Mouse (Mus musculus) ovary, postnatal 10 days (tissue): ENCODE results near the gene Jund.

Experiments
- DNase-seq: peaks from one replicate; pipeline ENCODE4 v3.0.0; 2022; ENCODE audit warnings: low spot score

Jund gene

DNA sequence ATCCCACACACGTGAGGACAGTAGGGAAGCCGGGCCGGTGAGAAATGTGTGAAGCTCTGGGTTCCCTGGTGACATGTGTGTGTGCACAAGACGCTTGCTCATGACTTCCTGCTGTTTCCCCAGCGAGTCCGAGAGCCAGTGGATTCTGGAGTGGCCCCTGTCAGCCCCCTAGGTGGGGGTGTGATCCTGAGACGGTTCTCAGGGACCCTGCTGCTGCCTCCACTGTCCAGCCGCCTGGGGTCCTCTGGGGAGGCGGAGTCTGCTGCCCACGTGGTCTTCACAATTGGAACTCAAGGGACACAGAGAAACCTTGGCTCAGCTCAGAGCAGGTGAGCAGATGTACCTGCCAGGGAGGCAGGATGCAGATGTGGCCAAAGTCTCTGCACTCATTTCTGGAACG is 28.0 kb downstream of the Jund start:
- no peak for DNase-seq

DNA sequence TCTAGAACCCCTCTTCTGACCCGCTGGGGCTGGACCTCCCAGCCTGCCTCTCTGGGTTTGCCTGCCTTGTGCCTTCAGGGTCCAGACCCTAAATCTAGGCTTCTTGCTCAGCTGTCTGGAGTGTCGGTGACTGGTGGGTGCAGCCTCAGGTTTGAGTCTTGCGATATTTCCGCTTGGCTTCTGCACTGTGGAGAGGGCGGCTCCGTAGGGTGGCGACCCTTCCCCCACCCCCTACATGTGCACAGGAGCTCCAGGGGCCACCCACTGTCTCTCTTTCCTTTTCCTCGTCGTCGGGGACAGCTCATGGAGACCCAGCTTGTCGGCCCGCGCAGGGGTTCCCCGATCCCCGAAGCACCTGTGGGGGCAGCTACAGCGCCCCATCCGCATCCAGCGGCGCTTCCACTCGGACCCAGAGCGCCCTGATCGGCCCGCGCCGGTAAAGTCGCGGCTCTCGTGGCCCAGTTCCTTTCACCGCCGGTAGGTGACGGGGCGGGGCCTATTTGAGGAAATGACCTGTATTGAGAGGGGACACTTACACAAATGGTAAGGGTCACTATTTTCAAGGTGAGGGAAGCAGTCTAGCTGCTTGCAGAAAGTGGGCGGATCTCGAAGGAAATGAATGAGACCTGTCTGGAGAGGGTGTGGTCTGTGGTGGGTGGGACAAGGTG is 31.2 kb downstream of the Jund start:
- DNase-seq = no peak

DNA sequence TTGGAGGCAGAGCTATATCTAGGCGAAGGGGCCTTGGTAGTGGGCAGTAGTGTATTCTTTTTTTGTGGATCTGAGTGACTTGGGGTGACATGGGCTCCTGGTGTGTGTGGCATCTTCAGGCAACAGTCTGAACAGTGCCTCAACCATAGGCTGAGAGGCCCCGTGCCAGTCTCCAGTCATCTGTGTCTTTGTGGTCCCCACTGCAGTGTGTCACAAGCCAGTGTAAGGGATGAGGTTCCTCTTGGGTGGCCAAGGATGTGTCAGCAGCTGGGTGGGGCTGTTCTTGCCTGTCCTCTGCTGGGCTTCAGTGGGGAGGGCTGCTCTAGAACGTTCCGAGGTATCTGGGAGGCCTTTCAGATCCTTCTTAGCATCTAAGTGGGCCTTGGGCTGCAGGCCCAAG is 32.2 kb downstream of the Jund start:
- no peak for DNase-seq

DNA sequence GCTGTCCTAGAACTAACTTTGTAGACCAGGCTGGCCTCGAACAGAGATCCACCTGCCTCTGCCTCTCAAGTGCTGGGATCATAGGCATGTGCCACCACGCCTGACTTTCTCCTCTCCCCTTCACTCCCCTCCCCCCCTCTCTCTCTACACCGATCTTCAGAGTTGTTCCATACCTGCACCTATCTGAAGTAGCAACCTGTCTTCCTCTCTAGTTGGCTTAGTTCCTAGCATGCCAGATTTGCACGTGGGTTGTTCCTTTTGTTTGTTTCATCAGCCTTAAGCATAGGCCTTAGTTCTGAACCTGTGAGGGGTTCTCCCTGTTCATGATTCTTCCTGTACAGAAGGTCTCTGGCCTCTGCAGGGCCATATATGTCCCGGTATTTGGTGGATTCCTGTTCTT is 39.0 kb downstream of the Jund start:
- no peak for DNase-seq

DNA sequence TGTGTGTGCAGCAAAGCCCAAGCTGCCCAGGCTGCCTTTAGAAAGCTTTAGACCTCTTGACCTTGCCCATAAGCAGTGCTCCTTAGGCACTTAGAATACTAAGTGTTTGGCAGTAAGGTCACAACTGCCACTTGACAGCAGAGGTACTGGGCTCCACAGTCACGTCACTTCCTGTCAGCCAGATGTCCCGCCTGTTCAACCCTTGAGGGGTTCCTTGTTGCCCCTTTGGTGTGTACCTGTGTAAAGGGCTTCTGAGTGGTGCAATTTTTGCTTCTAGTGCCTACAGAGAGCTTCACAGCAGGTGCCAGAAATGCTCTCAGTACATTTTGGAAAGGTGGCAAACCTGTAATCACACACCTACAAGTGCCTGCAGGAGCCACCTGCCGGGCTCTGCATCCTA is 39.5 kb downstream of the Jund start:
- no peak for DNase-seq

DNA sequence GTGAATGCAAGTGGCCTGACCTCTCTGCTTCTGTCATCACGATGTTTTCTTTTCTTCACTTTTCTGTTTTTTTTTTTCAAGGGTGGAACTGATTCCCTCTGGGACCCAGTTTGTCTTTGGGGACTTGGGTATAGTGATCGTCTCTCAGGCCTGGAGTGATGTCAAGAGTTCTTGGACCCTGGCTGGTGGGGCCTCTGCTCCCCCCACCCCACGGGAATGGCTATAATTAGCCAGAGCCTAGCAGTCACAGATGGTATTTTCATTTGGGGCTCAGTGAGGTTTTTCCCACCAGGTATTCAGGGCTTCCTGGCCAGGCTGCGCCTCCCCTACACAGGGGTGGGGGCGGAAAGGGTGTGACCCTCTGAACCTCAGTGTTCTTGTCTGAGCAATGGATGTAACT is 42.9 kb downstream of the Jund start:
- no peak for DNase-seq

DNA sequence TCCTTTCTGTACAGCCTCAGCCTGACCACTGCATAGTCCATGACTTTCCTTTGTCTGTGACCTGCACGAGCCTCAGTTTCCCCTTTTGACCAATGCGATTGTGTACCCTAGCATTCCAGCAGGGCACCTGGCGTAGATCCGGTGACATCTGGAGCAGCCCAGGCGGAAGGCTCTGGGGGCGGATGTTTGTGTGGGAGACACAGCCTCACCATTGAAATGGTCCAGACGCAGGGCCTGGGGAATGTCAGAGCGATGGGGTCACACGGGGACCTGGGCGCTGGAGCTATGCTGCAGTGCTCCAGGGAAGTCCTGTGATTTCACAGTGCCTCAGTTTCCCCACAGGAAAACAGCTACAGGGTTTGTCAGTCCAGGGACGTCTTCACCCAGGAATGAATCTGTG is 43.4 kb downstream of the Jund start:
- DNase-seq = no peak

DNA sequence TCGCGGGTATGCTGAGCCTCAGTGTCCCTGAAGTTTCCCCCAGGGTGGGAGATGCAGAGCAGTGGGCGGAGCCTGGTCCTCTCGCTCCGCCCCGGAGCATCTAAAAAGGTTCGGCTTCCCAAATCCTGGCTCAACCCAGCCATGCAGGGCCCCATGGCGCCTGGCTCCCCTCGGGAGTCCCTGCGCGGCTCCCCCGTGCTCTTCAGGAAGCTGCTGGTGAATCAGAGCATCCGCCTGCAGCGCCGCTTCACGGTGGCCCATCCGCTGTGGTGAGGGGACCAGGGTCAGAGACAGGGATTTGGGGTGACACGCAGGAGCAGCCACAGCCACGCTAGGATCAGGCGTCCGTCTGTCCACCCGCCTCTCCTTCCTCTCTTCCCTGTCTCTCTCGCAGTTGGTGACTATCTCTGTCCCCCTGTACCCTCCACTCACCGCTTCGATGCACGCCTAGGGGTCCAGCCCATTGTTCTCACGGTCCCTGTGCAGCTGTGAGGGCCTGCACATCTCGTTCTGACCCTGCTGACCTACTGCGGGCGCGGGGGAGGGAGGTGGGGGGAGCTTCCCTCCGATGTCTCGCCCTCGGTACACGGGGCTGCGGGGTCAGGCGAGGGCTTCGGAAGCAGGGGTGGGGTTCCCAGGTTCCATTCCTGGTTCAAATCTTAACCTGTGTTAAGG is 44.4 kb downstream of the Jund start:
- DNase-seq = no peak

DNA sequence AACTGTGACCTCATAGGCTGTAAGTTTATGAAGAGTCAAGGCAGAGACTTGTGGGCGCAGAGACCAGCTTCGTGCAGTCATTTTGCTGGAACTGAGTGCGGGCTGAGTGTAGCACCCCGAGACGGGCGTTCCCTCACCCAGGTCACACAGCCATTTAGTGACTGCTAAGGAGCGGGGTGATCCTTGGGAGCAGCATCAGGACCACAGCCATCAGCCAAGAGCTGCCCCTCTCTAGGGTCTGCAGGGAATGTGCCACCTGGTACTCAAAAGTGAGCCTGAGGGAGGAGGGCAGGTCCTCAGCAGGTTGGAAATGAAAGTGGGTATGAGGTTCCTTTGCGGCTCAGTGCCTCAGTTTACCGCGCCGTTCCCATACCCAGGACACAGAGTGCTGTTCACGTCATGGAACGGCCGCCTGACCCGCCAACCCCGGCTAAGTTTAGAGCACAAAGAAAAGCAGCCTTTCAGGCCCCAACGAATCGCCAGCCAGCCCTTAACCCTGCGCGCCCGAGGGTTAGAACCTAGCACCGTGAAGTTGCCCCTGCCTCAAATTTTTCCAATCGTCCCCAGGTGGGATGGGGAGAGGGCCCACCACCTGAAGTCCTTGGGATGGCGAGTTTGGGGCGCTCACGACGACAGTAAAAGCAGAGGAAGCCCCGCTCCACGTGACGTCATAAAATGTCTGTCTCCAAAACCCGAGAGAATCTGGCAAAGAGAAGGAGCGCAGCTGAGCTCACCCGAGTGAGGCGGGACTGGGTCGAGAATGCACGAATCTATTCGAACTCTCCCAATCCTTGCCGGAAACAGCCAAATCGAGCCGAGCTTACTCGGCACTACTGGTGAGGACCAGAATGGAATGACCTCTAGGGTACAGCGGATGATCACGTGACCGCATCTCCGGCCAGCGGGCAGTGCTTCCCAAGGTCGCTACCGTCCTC is 45.2 kb downstream of the Jund start:
- DNase-seq = no peak

DNA sequence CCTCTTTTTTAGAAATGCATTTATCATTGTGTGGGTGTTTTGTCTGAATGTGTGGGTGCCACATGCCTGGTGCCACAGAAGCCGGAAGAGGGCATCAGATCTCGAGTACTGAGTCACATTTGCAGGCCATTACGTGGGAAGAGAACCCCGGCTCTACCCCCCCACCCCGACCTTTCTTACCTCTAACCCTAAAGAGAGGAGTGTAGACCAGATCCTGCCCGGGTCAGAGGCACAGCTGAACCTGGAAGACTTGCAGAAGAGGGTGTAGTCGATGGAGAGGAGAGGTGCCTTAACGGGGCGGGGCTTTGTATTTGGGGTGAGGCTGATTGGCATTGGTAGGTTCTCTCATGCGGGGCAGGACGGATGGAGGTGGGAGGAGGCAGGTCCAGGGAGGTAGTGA is 46.1 kb downstream of the Jund start:
- no peak for DNase-seq

DNA sequence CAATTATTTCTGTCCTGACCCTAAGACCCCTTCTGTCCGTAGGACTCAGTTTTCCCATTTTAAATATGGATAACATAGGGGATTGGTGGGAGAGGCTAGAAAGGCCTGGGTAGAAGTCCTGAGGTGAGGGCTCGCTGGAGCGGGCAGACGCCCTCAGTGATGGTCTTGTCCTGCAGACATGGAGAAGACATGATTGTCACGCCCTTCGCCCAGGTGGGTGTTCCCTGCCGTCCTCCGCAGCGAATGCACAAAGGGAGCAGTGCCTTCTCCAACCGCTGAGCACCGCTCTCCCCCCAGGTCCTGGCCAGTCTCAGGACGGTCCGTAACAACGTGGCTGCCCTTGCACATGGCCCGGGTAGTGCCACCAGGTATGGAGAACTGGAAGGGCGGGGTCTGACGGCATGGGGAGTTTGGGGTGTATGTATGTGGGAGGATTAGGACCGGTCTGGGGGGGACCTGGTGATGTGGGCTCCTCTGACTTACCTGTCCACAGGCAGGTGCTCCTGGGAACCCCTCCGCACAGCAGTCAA is 47.0 kb downstream of the Jund start:
- no peak for DNase-seq

DNA sequence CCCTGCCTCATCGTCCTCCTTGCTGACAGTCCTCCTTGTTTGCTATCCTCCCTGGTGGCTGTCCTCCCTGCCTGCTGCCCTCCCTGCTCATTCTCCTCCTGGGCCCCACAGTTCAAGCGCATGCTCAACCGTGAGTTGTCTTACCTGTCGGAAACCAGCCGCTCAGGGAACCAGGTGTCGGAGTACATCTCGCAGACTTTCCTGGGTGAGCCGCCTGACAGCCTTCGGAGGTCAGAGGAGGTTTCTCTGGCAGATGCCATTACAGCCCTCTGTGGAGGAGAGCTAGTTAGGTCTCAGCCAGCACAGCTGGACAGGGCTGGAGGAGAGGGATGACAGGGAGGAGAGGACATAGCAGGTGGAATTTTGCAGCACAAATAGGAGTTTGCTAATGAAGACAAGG is 47.9 kb downstream of the Jund start:
- no peak for DNase-seq

DNA sequence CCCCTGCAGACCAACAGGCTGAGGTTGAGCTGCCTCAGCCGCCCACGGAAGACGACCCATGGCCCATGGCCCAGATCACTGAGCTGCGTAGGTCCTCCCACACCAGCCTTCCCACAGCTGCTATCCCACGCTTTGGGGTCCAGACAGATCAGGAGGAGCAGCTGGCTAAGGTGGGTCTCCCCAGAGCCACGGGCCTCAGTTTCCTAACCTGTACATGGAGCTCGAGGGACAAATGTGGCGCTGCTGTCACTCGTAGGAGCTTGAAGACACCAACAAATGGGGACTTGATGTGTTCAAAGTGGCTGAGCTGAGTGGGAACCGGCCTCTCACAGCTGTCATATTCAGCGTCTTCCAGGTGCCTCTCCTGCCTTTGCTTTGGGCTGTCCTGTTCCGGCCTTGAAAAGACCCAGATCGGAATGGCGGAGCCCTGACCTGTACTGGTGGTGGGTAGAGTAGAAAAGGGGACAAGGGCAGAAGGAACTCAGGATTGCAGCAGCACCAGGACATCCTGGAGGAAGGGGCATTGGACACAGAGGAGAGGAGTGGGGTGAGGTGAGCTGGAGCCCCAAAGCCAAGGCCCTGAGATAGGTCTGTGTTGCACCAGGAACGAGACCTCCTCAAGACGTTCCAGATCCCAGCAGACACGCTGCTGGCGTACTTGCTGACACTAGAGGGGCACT is 48.6 kb downstream of the Jund start:
- no peak for DNase-seq

DNA sequence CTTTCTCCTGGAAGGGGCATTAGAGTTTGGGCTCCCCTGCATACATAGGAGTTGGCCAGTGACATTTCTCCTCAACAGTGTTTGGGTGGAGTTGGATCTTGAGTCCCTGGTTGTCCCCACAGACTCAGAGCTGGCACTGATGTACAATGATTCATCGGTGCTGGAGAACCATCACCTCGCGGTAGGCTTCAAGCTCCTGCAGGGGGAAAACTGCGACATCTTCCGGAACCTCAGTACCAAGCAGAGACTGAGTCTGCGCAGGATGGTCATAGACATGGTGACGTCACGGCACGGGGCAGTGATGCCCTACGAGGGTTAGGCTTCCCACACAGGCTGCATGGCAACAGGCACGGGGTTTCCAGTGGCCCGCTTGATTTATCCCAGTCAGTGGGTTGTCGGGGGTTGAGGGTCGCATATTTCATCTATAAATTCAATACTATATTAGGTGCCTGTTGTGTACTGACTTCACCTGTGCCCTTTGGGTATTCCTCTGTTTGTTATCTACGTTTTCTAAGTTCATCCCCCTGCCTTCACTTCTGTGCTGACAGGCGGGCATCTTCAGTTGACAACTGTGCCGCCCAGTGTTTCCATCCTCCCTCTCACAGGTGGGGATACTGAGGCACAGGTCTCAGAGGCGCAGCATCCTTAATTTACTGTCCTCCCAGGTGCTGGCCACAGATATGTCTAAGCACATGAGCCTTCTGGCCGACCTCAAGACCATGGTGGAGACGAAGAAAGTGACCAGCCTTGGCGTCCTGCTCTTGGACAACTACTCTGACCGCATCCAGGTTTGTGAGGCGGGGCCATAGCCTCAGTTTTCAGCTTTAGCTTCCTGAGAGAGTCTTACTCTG is 49.7 kb downstream of the Jund start:
- DNase-seq = no peak

DNA sequence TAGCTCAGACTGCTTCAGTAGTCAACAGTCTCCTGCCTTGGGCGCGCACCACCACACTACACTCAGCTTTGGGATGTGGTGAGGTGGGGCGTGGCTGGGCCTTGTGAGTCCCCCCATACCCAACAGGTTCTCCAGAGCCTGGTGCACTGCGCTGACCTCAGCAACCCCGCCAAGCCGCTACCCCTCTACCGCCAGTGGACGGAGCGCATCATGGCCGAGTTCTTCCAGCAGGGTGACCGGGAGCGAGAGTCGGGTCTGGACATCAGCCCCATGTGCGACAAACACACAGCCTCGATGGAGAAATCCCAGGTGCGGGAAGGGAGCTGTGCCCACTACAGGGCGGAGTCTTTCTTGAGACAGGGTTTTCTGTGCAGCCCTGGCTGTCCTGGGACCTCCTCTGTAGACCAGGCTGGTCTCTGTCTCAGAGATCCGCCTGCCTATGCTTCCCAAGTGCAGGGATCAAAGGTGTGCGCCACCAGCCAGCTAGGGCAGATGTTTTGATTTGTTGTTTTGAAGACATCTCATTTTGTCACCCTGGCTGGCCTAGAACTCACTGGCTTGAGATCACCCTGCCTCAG is 50.4 kb downstream of the Jund start:
- no peak for DNase-seq
